Mouse (Mus musculus): ENCODE data around the gene Il2rb.

DNA sequence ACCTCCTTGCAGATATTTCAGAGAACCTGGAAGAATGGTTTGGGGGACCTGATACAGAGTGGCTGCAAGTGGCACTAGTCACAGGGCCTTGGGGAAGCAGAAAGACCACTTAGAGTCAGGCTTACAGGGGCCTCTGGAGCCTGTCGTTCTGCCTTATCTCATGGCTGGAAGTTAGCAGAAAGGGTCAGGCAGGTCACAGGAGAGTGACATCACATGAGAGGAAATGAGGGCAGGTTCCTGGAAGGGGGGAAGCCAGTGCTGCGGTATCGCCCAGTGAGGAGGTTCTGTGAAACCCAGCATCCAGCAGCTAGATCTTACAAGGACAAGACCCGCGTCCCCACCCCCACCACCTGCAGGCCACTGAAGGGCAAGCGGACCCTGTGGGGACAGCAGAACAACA lies 45.9 kb downstream of the Il2rb start:
- TF ChIP-seq POLR2A (IDR thresholded peaks at IDR 0.05; ENCODE audit: insufficient read depth, low read depth, low read length) (no peak), CTCF (IDR thresholded peaks at IDR 0.05) (no peak), EP300 (IDR thresholded peaks at IDR 0.05; ENCODE audit: insufficient read depth, low read depth, low read length) (no peak)
